Mouse (Mus musculus) forebrain, embryonic 14.5 days (tissue): ENCODE measurements around the gene Rbp1. TPM values are rescaled to one million over a fixed set of nuclear protein-coding genes. Genes with fewer than 3 reads are reported as not detected.

ENCODE experiments used
- ATAC-seq: fragments of 200-750 bp; cut with Nextera tagmentation; 2 replicates; pipeline ENCODE4 v1.8.0; 2017; ENCODE audit warnings: mild to moderate bottlenecking, moderate library complexity
- DNase-seq: peaks from one replicate; pipeline ENCODE4 v3.0.0-alpha.2; 2015; ENCODE audit warnings: low spot score
- H3K27ac ChIP-seq: fragments of 300-500 bp; sonication (generic); 2 replicates; pipeline ENCODE4 v1.5.1; 2014; ENCODE audit warnings: low read depth, mild to moderate bottlenecking, control low read depth, low read length, moderate library complexity
- H3K27me3 ChIP-seq: fragments of 300-500 bp; sonication (generic); replicated peaks from 2 replicates; pipeline ENCODE4 v1.6.1; 2014; ENCODE audit warnings: low read length, control low read depth, mixed read lengths; ENCODE audit not compliant: control insufficient read depth, insufficient read depth
- H3K36me3 ChIP-seq: fragments of 300-500 bp; sonication (generic); 2 replicates; pipeline ENCODE4 v1.6.1; 2014; ENCODE audit warnings: low read length, control low read depth; ENCODE audit not compliant: control insufficient read depth, insufficient read depth
- H3K4me1 ChIP-seq: fragments of 300-500 bp; sonication (generic); 2 replicates; pipeline ENCODE4 v1.6.1; 2014; ENCODE audit warnings: antibody characterized with exemption, low read length, control low read depth; ENCODE audit not compliant: control insufficient read depth, insufficient read depth
- H3K4me2 ChIP-seq: fragments of 300-500 bp; sonication (generic); 2 replicates; pipeline ENCODE4 v1.6.1; 2014; ENCODE audit warnings: mild to moderate bottlenecking, control low read depth, low read length
- H3K4me3 ChIP-seq: fragments of 300-500 bp; sonication (generic); 2 replicates; pipeline ENCODE4 v1.5.1; 2014; ENCODE audit warnings: low read depth, low read length, control low read depth
- H3K9ac ChIP-seq: fragments of 300-500 bp; sonication (generic); 2 replicates; pipeline ENCODE4 v1.6.1; 2014; ENCODE audit warnings: mild to moderate bottlenecking, low read length, control low read depth, moderate library complexity
- H3K9me3 ChIP-seq: fragments of 300-500 bp; sonication (generic); replicated peaks from 2 replicates; pipeline ENCODE4 v1.6.1; 2016; ENCODE audit warnings: low read length, control low read depth, mixed read lengths; ENCODE audit not compliant: control insufficient read depth
- WGBS: fragments of 180-500 bp; shearing (Covaris S2); extraction: QIAGEN DNeasy Blood & Tissue Kit; methylation state at CpG from one replicate; pipeline ENCODE4 v1.1.7; 2014; 5-methylcytosine and 5-hydroxymethylcytosine counted together
- polyA plus RNA-seq: library from polyadenylated mRNA; unstranded; fragments of >200 nt; fragmentation: Nextera tagmentation; extraction: Ambion mirVana; gene quantifications from 2 replicates; pipeline ENCODE4 v1.2.1, GENCODE M21; 2014

Rbp1 gene
- polyA plus RNA-seq, 1 experiment from 2014 or later = 66.1 TPM

DNA sequence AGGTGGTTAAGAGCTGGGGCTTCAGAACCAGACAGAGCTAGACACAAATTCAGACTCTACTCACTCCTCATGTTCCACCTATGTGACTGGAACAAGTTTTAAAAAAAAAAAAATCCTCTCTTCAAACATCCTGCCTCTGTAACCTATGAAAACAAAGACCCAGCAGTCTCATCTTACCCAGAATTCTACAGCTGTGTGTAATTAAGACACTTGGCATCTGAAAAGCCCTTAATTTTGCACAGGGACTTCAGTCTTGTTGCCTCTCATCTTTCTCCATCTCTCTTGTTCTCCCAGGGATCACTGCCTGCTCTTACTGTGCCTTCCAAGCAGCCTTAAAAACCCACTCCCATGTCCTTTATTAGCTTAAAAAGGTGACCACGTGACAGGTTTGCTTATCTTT lies 2.1 kb upstream of the Rbp1 start:
- no peak for DNase-seq
- WGBS = 68% methylated on average over 1 of the region's 1 CpGs
- Histone ChIP-seq H3K36me3 (no peaks in the 10 kb centered on the region), H3K9me3 (peaks cover 3% of the 10 kb centered on the region; the same call in 1 of the 2 replicates), H3K4me2 (no peak overlapping the region), H3K4me1 (peaks cover 13% of the 10 kb centered on the region), H3K27ac (no peak overlapping the region), H3K9ac (no peak overlapping the region), H3K27me3 (no peaks in the 10 kb centered on the region), H3K4me3 (no peak overlapping the region)
- no peak for ATAC-seq

DNA sequence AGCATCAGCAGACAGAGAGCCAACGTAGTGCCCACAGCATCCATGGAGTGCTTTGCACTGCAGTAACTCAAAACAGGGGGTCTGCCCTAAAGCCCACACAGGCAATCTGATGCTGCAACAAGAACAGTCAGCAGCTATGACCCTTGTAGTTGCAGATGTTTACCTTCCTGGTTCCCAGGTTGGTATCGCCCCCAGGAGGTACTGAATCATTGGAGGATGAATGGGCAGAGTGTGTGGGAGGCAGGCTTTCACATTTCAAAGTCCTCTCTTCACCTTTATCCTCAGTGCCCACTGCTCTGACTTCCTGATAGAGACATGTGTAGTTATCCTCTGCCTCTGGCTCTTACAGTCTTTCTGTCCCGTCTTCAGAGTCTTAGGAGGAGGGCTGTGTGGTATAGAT lies 858 bp upstream of the Rbp1 start:
- no peak for DNase-seq
- H3K4me3 ChIP-seq = no peak overlapping the region
- H3K4me2 ChIP-seq = no peak overlapping the region
- H3K4me1 ChIP-seq = peaks cover 16% of the 10 kb centered on the region
- 63% methylated on average over 3 of the region's 3 CpGs for WGBS
- ATAC-seq = no peak
- H3K36me3 ChIP-seq = no peaks in the 10 kb centered on the region
- peaks cover 2% of the 10 kb centered on the region; the same call in 1 of the 2 replicates for H3K9me3 ChIP-seq
- H3K27ac ChIP-seq = no peak overlapping the region
- no peak overlapping the region for H3K9ac ChIP-seq
- no peaks in the 10 kb centered on the region for H3K27me3 ChIP-seq

DNA sequence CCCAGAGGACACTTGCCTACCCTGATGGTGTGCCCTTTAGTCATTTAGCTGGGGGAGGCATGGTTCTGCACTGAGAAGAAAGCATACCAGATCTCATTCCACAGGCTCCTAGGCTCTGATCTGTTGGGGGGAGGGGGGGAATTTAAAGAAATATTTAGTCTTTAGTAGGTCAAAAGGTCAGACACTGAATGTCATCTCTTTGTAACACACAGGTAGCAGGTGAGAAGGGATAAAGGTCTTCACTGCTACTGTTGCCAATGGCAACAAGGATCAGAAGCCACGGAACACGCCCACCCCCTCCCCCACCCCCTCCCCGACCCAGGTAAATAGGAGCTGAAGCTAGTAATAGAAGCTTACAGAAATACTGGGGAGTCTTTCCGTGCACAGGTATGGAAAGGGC lies 930 bp downstream of the Rbp1 start:
- Histone ChIP-seq H3K4me2 (peak overlapping the region; percentile 75; the same call in 1 of the 2 replicates), H3K4me1 (peaks cover 16% of the 10 kb centered on the region), H3K27me3 (no peaks in the 10 kb centered on the region), H3K27ac (no peak overlapping the region), H3K4me3 (no peak overlapping the region), H3K9ac (no peak overlapping the region), H3K36me3 (no peaks in the 10 kb centered on the region), H3K9me3 (no peaks in the 10 kb centered on the region)
- DNase-seq = no peak
- 14% methylated on average over 4 of the region's 4 CpGs for WGBS
- no peak for ATAC-seq

DNA sequence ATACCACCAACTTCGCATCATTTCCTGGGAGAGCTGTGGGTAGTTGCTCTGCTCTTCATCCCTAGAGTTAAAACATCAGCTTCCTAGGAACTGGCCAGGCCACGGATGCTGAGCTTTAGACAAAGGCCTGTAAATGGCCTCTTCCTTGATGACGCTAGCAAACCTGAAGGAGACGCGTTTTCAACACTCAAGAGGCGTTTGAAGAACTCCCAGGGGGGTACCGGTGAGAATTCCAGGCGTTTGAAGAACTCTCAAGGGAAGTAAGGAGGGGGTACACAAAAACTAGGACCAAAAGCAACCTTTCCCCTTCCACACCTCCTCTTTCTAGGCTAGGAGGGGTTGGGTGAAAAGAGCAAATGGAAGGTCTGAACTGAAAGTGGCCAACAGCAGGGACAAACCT lies 1.5 kb downstream of the Rbp1 start:
- H3K27me3 ChIP-seq = no peaks in the 10 kb centered on the region
- no peak for DNase-seq
- ATAC-seq = no peak

DNA sequence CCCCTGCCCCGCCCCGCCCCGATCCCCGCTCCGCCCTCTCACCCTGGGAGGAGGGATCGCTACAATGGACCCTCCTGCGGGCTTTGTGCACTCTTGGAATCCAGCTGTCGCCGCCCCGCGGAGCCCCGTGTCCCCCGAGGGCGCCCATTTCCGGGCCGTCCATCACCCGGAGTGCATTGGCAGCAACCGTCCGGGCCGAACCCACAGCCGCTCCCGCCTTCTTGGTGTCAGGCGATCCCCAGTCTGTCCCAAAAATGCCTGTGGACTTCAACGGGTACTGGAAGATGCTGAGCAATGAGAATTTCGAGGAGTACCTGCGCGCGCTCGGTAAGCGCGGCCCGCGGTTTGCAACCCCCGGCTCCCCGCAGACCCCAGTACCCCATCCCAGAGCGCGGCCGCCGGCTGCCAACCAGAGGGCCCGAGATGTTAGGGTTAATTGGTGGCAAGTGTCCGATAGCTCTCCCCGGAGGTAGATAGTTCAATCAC lies 2.0 kb downstream of the Rbp1 start:
- H3K27me3 ChIP-seq = no peaks in the 10 kb centered on the region

More for the DNA sequence above, 1.5 kb downstream of the Rbp1 start:
- Histone ChIP-seq H3K27ac (no peak overlapping the region), H3K9ac (peak overlapping the region; percentile 71), H3K4me3 (peak overlapping the region; percentile 50), H3K9me3 (no peaks in the 10 kb centered on the region), H3K4me2 (peak overlapping the region; percentile 75), H3K4me1 (peaks cover 19% of the 10 kb centered on the region), H3K36me3 (no peaks in the 10 kb centered on the region)
- 4% methylated on average over 8 of the region's 8 CpGs for WGBS

DNA sequence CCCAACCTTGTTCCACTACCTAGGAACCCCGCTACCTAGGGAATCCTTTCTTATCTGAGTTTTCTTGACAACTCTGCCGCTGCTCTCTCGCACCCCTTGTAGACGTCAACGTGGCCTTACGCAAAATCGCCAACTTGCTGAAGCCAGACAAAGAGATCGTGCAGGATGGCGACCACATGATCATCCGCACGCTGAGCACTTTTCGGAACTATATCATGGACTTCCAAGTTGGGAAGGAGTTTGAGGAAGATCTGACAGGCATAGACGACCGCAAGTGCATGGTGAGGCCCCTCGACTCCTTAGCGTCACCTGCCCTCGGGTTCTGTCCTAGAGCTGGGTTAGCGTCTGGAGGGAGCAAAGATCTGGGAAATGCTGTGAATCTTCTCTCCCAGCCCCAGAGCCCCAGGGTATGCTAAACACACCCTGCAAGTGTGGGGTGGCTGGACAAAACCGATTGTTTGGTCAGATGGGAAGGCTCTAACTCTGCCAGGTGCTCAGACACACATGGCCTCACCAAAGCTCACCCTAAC lies 2.7 kb downstream of the Rbp1 start:
- Histone ChIP-seq H3K36me3 (no peaks in the 10 kb centered on the region), H3K9ac (peak overlapping the region; percentile 71), H3K9me3 (no peaks in the 10 kb centered on the region), H3K27ac (0 out of 2 replicates have a peak overlapping the region, but pooled peaks have one; percentile 9), H3K4me2 (peak overlapping the region; percentile 75), H3K4me1 (peaks cover 27% of the 10 kb centered on the region), H3K4me3 (peak overlapping the region; percentile 50), H3K27me3 (no peaks in the 10 kb centered on the region)
- WGBS = 9% methylated on average over 19 of the region's 19 CpGs
- DNase-seq (peak; percentile 28), ATAC-seq (no peak; the same call in 1 of the 2 replicates)

More for the DNA sequence above, 2.0 kb downstream of the Rbp1 start:
- Histone ChIP-seq H3K9me3 (no peaks in the 10 kb centered on the region), H3K4me3 (peak overlapping the region; percentile 50), H3K36me3 (no peaks in the 10 kb centered on the region), H3K4me1 (peaks cover 23% of the 10 kb centered on the region), H3K4me2 (peak overlapping the region; percentile 75), H3K27ac (0 out of 2 replicates have a peak overlapping the region, but pooled peaks have one; percentile 5), H3K9ac (peak overlapping the region; percentile 71)
- 1% methylated on average over 42 of the region's 42 CpGs for WGBS
- DNase-seq = peak; percentile 63
- ATAC-seq = peak; percentile 73

DNA sequence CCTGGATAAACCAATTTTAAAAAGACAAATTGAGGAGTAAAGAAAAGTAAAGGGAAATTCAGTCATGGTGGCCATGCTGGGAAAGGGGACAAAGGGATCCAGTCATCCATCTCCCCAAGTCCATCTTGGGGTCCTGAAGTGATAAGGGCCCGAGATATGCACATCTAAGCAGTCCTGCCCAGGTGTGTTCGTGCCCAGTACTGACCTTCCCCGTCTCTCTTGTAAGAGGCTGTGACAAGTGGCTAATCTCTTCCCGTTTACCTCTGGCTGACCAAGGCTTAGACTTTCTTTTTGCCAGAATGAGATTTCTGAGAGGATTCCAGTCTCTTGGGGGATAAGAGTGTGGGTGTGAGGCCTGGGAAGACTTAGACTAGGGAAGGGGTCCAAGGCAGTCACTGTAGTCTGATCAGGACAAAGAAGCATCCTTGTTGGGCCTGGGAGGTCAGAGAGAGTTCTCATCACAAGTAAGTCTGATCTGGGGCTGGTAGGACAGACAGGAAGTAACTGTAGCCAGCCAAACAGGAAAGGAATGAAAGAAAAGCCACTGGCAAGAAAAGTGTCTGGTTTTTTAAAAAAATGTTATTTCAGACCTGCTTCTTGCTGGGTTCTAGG lies 5.3 kb downstream of the Rbp1 start:
- 81% methylated on average over 4 of the region's 4 CpGs for whole genome bisulfite sequencing
- H3K4me2 ChIP-seq = 0 out of 2 replicates have a peak overlapping the region, but pooled peaks have one; percentile 75

DNA sequence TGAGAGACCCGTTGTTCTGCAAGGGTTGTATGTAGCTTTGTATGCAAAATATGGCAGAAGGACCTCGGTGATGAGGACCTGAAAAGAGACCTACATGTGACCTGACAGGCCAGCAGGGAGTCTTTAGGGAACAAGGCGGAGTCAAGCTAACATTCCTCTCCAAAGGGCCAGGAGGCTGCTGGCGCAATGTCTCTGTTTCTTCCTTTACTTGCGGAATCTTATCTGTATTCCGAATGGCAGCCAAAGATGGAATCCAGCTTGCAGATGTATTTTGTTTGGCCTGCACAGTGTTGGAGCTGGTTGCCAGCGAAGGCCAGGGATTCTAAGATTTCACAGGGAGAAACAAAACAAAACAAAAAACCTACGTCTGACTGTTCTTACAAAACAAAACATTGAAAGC lies 6.0 kb downstream of the Rbp1 start:
- no peaks in the 10 kb centered on the region for H3K27me3 ChIP-seq
- ATAC-seq = no peak
- H3K9ac ChIP-seq = no peak overlapping the region
- no peak for DNase-seq
- H3K27ac ChIP-seq = no peak overlapping the region
- WGBS = 69% methylated on average over 8 of the region's 8 CpGs
- H3K4me1 ChIP-seq = peaks cover 27% of the 10 kb centered on the region
- no peaks in the 10 kb centered on the region for H3K36me3 ChIP-seq
- H3K4me2 ChIP-seq = no peak overlapping the region
- no peak overlapping the region for H3K4me3 ChIP-seq
- no peaks in the 10 kb centered on the region for H3K9me3 ChIP-seq

More for the DNA sequence above, 5.3 kb downstream of the Rbp1 start:
- H3K4me1 ChIP-seq = peaks cover 27% of the 10 kb centered on the region
- no peak for DNase-seq
- H3K36me3 ChIP-seq = no peaks in the 10 kb centered on the region
- ATAC-seq = no peak
- H3K9me3 ChIP-seq = no peaks in the 10 kb centered on the region
- H3K4me3 ChIP-seq = no peak overlapping the region
- H3K9ac ChIP-seq = no peak overlapping the region
- no peaks in the 10 kb centered on the region for H3K27me3 ChIP-seq
- H3K27ac ChIP-seq = no peak overlapping the region

DNA sequence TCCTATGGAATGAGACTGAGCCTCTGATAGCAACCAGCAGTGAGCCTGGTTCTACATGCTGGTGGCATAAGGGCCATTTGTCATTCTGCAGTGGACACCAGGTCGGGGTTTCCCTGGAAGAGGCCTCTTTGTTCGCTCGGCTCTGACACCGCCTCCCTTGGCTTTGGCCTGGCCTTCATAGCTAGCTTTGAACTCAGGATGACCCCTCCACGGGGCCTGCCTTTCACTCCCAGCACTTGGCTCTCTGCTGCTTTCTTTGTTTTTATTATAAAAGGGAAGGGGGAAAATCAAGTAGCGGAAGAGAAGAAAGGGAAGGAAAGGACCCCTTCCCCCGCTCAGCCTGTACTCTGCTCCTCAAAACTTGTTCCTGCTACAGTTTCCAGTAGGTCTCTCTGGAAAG lies 7.0 kb downstream of the Rbp1 start:
- Histone ChIP-seq H3K4me1 (peaks cover 20% of the 10 kb centered on the region), H3K27ac (no peak overlapping the region), H3K4me2 (no peak overlapping the region), H3K27me3 (no peaks in the 10 kb centered on the region), H3K9ac (no peak overlapping the region), H3K4me3 (no peak overlapping the region), H3K9me3 (no peaks in the 10 kb centered on the region), H3K36me3 (no peaks in the 10 kb centered on the region)
- DNase-seq (no peak), ATAC-seq (no peak)
- 5% methylated on average over 7 of the region's 7 CpGs for WGBS
